Mouse (Mus musculus) MEL (cell line): ENCODE measurements around the gene Pnkp.

Source experiments
- CTCF ChIP-seq, 3 experiments: IDR thresholded peaks in 2 of 3; conservative IDR thresholded peaks in 1 of 3; 2 replicates each; pipeline ENCODE4 v1.5.1; 2011 to 2012; ENCODE audit warnings: low read length in 3 of 3, low read depth in 2 of 3, mild to moderate bottlenecking in 2 of 3, improper control_type of control experiment in 1 of 3, inconsistent platforms in 1 of 3, mixed read lengths in 1 of 3, moderate library complexity in 1 of 3; ENCODE audit not compliant: control insufficient read depth in 1 of 3, insufficient read depth in 1 of 3, poor library complexity in 1 of 3, severe bottlenecking in 1 of 3
- ELF1 ChIP-seq: IDR thresholded peaks from 2 replicates; pipeline ENCODE4 v1.6.1; 2014; ENCODE audit warnings: low read depth, mild to moderate bottlenecking, inconsistent platforms, low read length, improper control_type of control experiment, moderate library complexity
- MAFK ChIP-seq: IDR thresholded peaks from 2 replicates; pipeline ENCODE4 v1.6.1; 2011; ENCODE audit warnings: low read depth, mild to moderate bottlenecking, low read length, improper control_type of control experiment, borderline replicate concordance
- MXI1 ChIP-seq: IDR thresholded peaks from 2 replicates; pipeline ENCODE4 v1.6.1; 2011; ENCODE audit warnings: mild to moderate bottlenecking, low read depth, low read length, improper control_type of control experiment
- MYC ChIP-seq: IDR thresholded peaks from 2 replicates; pipeline ENCODE4 v1.6.1; 2011; ENCODE audit warnings: low read depth, mild to moderate bottlenecking, low read length, improper control_type of control experiment, moderate library complexity

- no peak for TF ChIP-seq CTCF (IDR thresholded peaks at IDR 0.05 in 2 of 3, conservative IDR thresholded peaks at IDR 0.05 in 1 of 3; ENCODE audit: control insufficient read depth in 1 of 3, insufficient read depth in 1 of 3, low read depth in 2 of 3, low read length in 3 of 3, poor library complexity in 1 of 3, severe bottlenecking in 1 of 3)
- no peak for TF ChIP-seq MXI1
- TF ChIP-seq MAFK = no peak
- no peak for TF ChIP-seq ELF1
- TF ChIP-seq MYC = no peak
Measured at GRCm38 (mm10) chr7:44845006-44845405, 11.9 kb upstream of the Pnkp start.
